Mouse (Mus musculus) cortical plate, adult 2 months (tissue): ENCODE results near the gene Cfi.

Experiments used
- CTCF ChIP-seq: fragments of 200-500 bp; IDR thresholded peaks from 2 replicates; pipeline ENCODE4 v1.5.1; 2011; ENCODE audit warnings: mild to moderate bottlenecking, control low read depth, low read length; ENCODE audit not compliant: insufficient read depth; ENCODE audit errors: extremely low read depth
- POLR2A ChIP-seq: fragments of 200-500 bp; IDR thresholded peaks from 2 replicates; pipeline ENCODE4 v1.6.1; 2011; ENCODE audit warnings: mild to moderate bottlenecking, low read length, control low read depth; ENCODE audit not compliant: insufficient read depth; ENCODE audit errors: extremely low read depth

DNA sequence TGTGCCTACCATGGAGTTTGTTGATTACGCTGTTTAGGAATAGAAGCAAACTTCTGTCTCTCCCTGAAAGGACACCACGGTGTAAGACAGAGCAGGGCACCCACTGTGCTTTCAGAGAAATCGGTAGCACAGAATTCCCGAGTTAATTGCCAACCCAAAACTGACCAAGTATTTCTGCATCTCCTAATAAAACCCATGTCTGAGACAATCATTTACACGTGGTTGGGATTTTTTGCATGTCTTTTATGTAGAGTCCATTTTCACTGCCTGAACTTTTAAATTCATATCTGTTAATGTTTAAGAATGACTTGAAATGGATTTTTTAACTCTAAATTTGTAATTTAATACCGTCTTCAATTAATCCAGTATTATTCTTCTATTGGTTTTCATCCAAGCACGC, 87.9 kb downstream of the Cfi start:
- TF ChIP-seq POLR2A = no peak
- no peak for TF ChIP-seq CTCF
